In genomic region chr10:117635078-117635771, GRCm38 (mm10) we compare ENCODE assay signal across 24 mouse cellular contexts. TPM values are rescaled to one million over a fixed set of nuclear protein-coding genes. Genes with fewer than 3 reads are reported as not detected.
"Had no signal": no experiment of that assay in that cellular context is flagged by ENCODE, and none has a peak within 500 bp of the region (broad histone marks: within the 10 kb centered on the region; RNA-seq: fewer than 3 reads in every experiment).

No protein-coding gene starts in this region.

- H3K27ac ChIP-seq: embryonic facial prominence, embryonic 10.5 days; embryonic facial prominence, embryonic 12.5 days; embryonic facial prominence, embryonic 13.5 days; embryonic facial prominence, embryonic 15.5 days; forebrain, embryonic 10.5 days; forebrain, embryonic 12.5 days; forebrain, embryonic 13.5 days; forebrain, embryonic 15.5 days; gastrocnemius, adult 2 months; heart, adult 2 months had no signal

- DNase-seq: cerebellum, adult 9-11 months; cerebellum, postnatal 10 days; cerebellum, postnatal 14 days; cerebellum, postnatal 25 days; cerebellum, postnatal 36 days; embryo, embryonic 11 days; forebrain, postnatal 0 days; gastrocnemius, adult 2 months; gastrocnemius, postnatal 10 days; gastrocnemius, postnatal 14 days; gastrocnemius, postnatal 25 days; gastrocnemius, postnatal 36 days; heart, adult 11 months; heart, adult 18-20 months; heart, adult 2 months had no signal

- H3K36me3 ChIP-seq: embryonic facial prominence, embryonic 10.5 days; embryonic facial prominence, embryonic 12.5 days; embryonic facial prominence, embryonic 13.5 days; embryonic facial prominence, embryonic 15.5 days; forebrain, embryonic 10.5 days; forebrain, embryonic 12.5 days; forebrain, embryonic 15.5 days had no signal

- H3K4me3 ChIP-seq: embryonic facial prominence, embryonic 10.5 days; embryonic facial prominence, embryonic 12.5 days; embryonic facial prominence, embryonic 13.5 days; embryonic facial prominence, embryonic 15.5 days; erythroblast, embryonic 14.5 days; forebrain, embryonic 10.5 days; forebrain, embryonic 12.5 days; forebrain, embryonic 13.5 days; forebrain, embryonic 15.5 days; gastrocnemius, adult 2 months; heart, adult 2 months had no signal

- H3K4me1 ChIP-seq: embryonic facial prominence, embryonic 13.5 days; embryonic facial prominence, embryonic 15.5 days; forebrain, embryonic 12.5 days; forebrain, embryonic 13.5 days; forebrain, embryonic 15.5 days had no signal

- H3K9ac ChIP-seq: embryonic facial prominence, embryonic 12.5 days; embryonic facial prominence, embryonic 13.5 days; embryonic facial prominence, embryonic 15.5 days; forebrain, embryonic 12.5 days; forebrain, embryonic 13.5 days; forebrain, embryonic 15.5 days; forebrain, postnatal 0 days had no signal

RNA-seq across cellular contexts. Expression of gene Cpm, which starts 5.9 kb away (rescaled TPM):
- polyA plus RNA-seq: erythroblast, embryonic 14.5 days had no signal
